Comparison of ENCODE assay signal across 10 mouse cellular contexts in the genomic region with DNA sequence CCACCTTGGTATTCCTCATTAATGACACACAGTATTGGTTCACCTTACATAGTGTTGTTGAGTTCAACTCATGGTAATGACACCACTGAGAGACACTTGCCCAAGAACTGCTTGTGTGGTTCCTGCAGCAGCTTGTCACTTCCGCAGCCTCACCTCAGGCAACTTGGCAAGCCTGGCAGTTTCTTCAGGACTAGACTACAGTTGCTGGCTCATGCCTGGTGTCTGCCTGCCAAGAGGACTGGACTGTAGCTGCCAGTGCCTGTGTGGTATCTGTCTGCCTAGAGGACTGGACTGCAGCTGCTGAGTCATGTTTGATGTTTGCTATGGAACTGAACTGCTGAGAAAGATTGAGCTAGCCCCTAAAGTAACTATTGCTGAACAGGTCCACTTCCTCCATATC. TPM values are rescaled to one million over a fixed set of nuclear protein-coding genes. Genes with fewer than 3 reads are reported as not detected.
DNase-seq lines count a peak whose midpoint lies in the region; ATAC-seq and TF ChIP-seq lines count a peak whose summit lies in the region.
"Had no signal": no experiment of that assay in that cellular context is flagged by ENCODE, and none has a peak within 500 bp of the region (broad histone marks: within the 10 kb centered on the region; RNA-seq: fewer than 3 reads in every experiment).

No protein-coding gene starts in this region.

- H3K36me3 ChIP-seq in hindbrain, postnatal 0 days (ENCODE audit: insufficient read depth, low read length) = no peaks in the 10 kb centered on the region
- H3K36me3 ChIP-seq in hindbrain, embryonic 10.5 days = no peaks in the 10 kb centered on the region
- H3K36me3 ChIP-seq: embryonic facial prominence, embryonic 15.5 days had no signal

- WGBS in hindbrain, postnatal 0 days = 61% methylated on average over 1 of the region's 1 CpGs
- WGBS in hindbrain, embryonic 10.5 days = 92% methylated on average over 1 of the region's 1 CpGs

- no peaks in the 10 kb centered on the region for H3K4me1 ChIP-seq in hindbrain, postnatal 0 days (ENCODE audit: insufficient read depth, low read length)
- H3K4me1 ChIP-seq in hindbrain, embryonic 10.5 days (replicated peaks) = no peaks in the 10 kb centered on the region
- H3K4me1 ChIP-seq: embryonic facial prominence, embryonic 15.5 days had no signal

- DNase-seq in hindbrain, postnatal 0 days (ENCODE audit: low spot score) = peak; percentile 79
- DNase-seq in hindbrain, embryonic 10.5 days (ENCODE audit: low spot score) = no peak
- DNase-seq in 416B (ENCODE audit: low read depth) = peak; percentile 75
- DNase-seq in adipocyte (ENCODE audit: low spot score) = peak; percentile 91
- DNase-seq in heart, adult 8-10 months (ENCODE audit: low spot score) = peak; percentile 49
- no peak for DNase-seq in yolk sac, embryonic 10.5 days (ENCODE audit: low spot score)
- DNase-seq in left cerebral cortex, postnatal 10 days (ENCODE audit: extremely low spot score in 1 of 2, low spot score in 2 of 2) = no peak
- no peak for DNase-seq in spleen, postnatal 36 days (ENCODE audit: low spot score in 2 of 2)
- DNase-seq: lung, postnatal 4 days had no signal

- no peak overlapping the region for H3K4me2 ChIP-seq in hindbrain, postnatal 0 days (ENCODE audit: low read depth, low read length)
- H3K4me2 ChIP-seq: embryonic facial prominence, embryonic 15.5 days had no signal

- H3K9me3 ChIP-seq in hindbrain, postnatal 0 days (ENCODE audit: low read length) = no peaks in the 10 kb centered on the region
- H3K9me3 ChIP-seq in hindbrain, embryonic 10.5 days = no peaks in the 10 kb centered on the region
- H3K9me3 ChIP-seq: embryonic facial prominence, embryonic 15.5 days had no signal

- H3K9ac ChIP-seq in hindbrain, postnatal 0 days (replicated peaks; ENCODE audit: low read length) = no peak overlapping the region
- H3K9ac ChIP-seq: embryonic facial prominence, embryonic 15.5 days had no signal

- H3K27me3 ChIP-seq in hindbrain, postnatal 0 days (ENCODE audit: insufficient read depth, low read length) = no peaks in the 10 kb centered on the region
- no peaks in the 10 kb centered on the region for H3K27me3 ChIP-seq in hindbrain, embryonic 10.5 days (ENCODE audit: insufficient read depth, poor library complexity, severe bottlenecking)
- H3K27me3 ChIP-seq: embryonic facial prominence, embryonic 15.5 days had no signal

- H3K4me3 ChIP-seq in hindbrain, postnatal 0 days (ENCODE audit: low read length) = no peak overlapping the region
- H3K4me3 ChIP-seq in hindbrain, embryonic 10.5 days = no peak overlapping the region
- H3K4me3 ChIP-seq: embryonic facial prominence, embryonic 15.5 days had no signal

- ATAC-seq in hindbrain, postnatal 0 days = peak; percentile 87

- intact Hi-C loops in left cerebral cortex, postnatal 10 days (cut with DNase I) = no loop called here

- no peak for TF ChIP-seq CTCF in hindbrain, postnatal 0 days (IDR thresholded peaks at IDR 0.05; ENCODE audit: low read depth)

- H3K27ac ChIP-seq in hindbrain, postnatal 0 days = no peak overlapping the region
- H3K27ac ChIP-seq in hindbrain, embryonic 10.5 days = no peak overlapping the region
- H3K27ac ChIP-seq: embryonic facial prominence, embryonic 15.5 days had no signal

RNA-seq across cellular contexts. Expression of gene Tra2a, which starts 18.3 kb away (rescaled TPM):
- total RNA-seq in hindbrain, postnatal 0 days (2014; rRNA removed) = 54.3 and 60.9 TPM in 2 replicates
- polyA plus RNA-seq in hindbrain, postnatal 0 days (2015; fragmentation: Nextera tagmentation; extraction: Ambion mirVana) = 43.0 and 44.6 TPM in 2 replicates
- polyA plus RNA-seq in hindbrain, embryonic 10.5 days (2016; fragmentation: Nextera tagmentation; extraction: Ambion mirVana) = 122 and 128 TPM in 2 replicates
- total RNA-seq in heart, adult 8-10 months (2022) = 10 to 100 TPM; 20.0 to 27.3 (median 24.3) TPM
- 10 to 100 TPM; 66.7 to 68.8 TPM for total RNA-seq in left cerebral cortex, postnatal 10 days (2021)

RNA-seq across cellular contexts. Expression of gene Ccdc126, which starts 37.0 kb away (rescaled TPM):
- 7.0 and 8.6 TPM in 2 replicates for total RNA-seq in hindbrain, postnatal 0 days (2014; rRNA removed)
- polyA plus RNA-seq in hindbrain, postnatal 0 days (2015; fragmentation: Nextera tagmentation; extraction: Ambion mirVana) = 7.1 and 8.4 TPM in 2 replicates
- 4.7 and 6.6 TPM in 2 replicates for polyA plus RNA-seq in hindbrain, embryonic 10.5 days (2016; fragmentation: Nextera tagmentation; extraction: Ambion mirVana)
- total RNA-seq in heart, adult 8-10 months (2022) = 1 to 10 TPM; 4.1 to 5.2 (median 4.7) TPM
- 1 to 10 TPM; 6.8 to 7.1 TPM for total RNA-seq in left cerebral cortex, postnatal 10 days (2021)

Comparison
In these comparisons a context has a peak if more than half of its experiments do, and no peak if none do; other contexts are left out.
1. DNase-seq: peak in hindbrain, postnatal 0 days (single experiment), 416B (single experiment), adipocyte (single experiment) and heart, adult 8-10 months (single experiment); none in hindbrain, embryonic 10.5 days (single experiment), yolk sac, embryonic 10.5 days (single experiment), left cerebral cortex, postnatal 10 days (0 of 2) and spleen, postnatal 36 days (0 of 2).